Mouse (Mus musculus) megakaryocyte, embryonic 14.5 days (primary cell): Measurements from ENCODE around the gene Rhebl1.

Source experiments
- FLI1 ChIP-seq: IDR thresholded peaks from 2 replicates; pipeline ENCODE4 v1.6.1; 2012; ENCODE audit warnings: low read length, inconsistent platforms, mixed read lengths
- GATA1 ChIP-seq: IDR thresholded peaks from 3 replicates; pipeline ENCODE4 v1.6.1; 2012; ENCODE audit warnings: mixed read lengths, low read length, inconsistent platforms, borderline replicate concordance

DNA sequence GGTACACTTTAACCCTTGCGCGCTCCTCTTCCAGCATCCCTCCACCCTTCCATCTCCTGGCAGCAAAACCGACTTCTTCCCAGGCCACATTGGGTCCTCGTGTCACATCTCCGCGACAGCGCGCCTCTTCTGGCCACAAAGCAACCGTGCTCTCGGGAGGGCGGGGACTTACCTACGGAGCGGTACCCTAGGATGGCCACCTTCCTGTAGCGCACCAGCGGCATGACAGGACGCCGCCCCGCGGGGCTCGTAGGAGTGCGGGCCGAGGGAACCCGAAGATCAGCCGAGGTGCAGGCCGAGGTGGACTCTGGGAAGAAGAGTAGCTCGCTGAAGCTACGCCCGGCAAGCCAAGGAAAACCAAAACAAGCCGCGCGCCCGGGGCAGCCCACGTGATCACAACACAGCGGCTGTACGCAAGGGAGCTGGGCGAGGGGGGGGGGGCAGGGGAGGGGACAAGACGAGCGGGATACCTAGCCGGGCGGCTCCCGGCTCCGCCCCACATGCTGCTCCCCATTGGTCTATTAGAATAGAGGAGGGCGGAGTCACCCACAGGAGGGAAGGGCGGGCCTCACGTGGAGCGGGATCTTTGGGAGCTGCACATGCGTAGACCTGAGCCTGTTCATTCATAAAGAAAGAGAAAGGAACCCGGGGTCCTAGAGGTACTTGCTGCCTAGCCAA, 13.2 kb downstream of the Rhebl1 start:
- TF ChIP-seq GATA1 (no peak), FLI1 (no peak)
